Mouse (Mus musculus) C2C12 (cell line): Measurements from ENCODE around the gene Smg9.

Source experiments
- CTCF ChIP-seq: IDR thresholded peaks from one replicate; pipeline ENCODE4 v1.5.1; 2011; ENCODE audit not compliant: control insufficient read depth, insufficient read depth, insufficient read length
- MYOD1 ChIP-seq: IDR thresholded peaks from one replicate; pipeline ENCODE4 v1.6.1; 2011; ENCODE audit warnings: low read depth; ENCODE audit not compliant: control insufficient read depth, insufficient read length

GRCm38 (mm10) chr7:24410123-24410522 is 10.7 kb downstream of the Smg9 start:
- TF ChIP-seq CTCF (no peak), MYOD1 (no peak)
